Mouse (Mus musculus): ENCODE data around the gene Olfr3.

Gene Olfr3

DNA sequence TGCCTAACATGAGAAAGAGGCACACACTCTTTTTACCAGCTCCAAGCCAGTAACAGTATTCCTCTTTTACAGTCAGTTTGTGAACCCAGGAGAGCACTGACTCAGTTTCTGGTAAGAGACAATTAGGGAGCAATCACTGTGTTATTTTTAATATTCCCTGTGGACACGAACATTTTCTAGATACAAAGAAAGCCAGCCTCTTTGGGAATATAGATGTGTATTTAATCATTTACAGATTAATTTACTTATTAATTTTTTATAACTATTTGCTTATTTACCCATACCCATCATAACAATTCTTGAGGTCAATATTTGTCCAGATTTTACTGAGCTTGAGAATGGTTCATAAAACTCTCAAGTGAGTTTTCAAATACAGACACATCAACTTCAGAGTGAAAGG, at the start of gene Olfr3:
TSS of gene Olfr3 (minus strand) at position 101 of the 400 bp plus-strand sequence.
- DNase-seq (ENCODE audit: low spot score in 2 of 2) = no peak

DNA sequence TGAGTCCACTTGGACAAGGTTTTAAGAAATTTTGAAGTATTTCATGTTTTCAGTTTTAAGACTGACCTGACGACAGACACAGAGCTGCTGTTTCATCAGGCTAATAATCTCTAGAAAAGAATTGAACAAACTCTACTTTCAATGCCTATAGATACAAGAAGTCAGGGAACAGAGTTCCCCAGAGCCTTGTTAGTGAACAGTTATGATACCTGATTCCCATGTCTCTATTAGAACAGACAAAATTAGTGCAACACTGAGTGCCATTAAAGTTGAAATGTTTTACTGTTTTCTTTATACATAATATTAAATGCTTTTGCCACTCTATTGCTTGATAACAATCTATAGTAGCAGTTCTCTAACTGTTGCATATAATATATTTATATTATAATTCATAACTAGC, 45.7 kb upstream of the Olfr3 start, which contains the start of gene Olfr351:
TSS of gene Olfr351 (minus strand) at position 101 of the 400 bp plus-strand sequence.
- no peak for DNase-seq (ENCODE audit: low spot score in 2 of 2)

DNA sequence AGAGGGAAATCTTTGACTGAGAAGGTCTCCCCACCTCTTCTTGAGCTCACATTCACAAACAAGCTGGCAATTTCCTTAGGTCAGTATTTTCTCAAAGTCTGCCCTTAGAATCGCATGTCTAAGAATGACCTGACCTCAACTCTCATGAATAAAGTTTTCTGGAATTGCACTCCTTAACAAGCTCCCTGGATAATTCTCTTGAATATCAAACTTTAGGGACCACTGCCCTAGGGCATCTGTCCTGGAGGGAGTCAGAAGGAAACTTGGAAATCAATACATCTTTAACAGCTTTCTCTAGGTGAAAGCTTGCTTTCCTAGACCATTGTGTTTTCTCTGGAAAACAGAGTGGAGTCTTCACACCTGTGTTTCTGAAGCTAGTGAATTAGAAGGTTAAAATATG, 29.2 kb upstream of the Olfr3 start, which contains the start of gene Olfr350:
TSS of gene Olfr350 (plus strand) at position 301 of the 400 bp plus-strand sequence.
- DNase-seq (ENCODE audit: low spot score in 2 of 2) = no peak

DNA sequence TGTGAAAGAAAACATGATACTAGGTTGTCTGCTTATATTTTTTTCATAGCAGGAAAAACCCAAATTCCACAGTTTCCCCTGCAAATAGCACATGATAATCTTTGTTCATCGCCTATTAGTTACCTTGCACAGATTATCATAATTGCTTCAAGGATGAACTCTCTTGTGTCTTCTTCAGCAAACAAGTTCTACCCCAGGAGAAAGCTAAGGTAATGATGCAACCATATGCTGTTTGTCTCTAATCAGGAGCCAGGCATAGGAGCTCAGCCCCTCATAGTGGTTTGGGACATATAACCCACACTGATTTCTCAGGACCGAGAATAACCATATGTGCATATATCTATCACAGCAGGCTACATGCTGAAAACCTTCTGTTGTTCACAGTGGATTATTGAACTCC, 26.6 kb downstream of the Olfr3 start, which contains the start of gene Olfr50:
TSS of gene Olfr50 (plus strand) at position 301 of the 400 bp plus-strand sequence.
- no peak for DNase-seq (ENCODE audit: low spot score in 2 of 2)

DNA sequence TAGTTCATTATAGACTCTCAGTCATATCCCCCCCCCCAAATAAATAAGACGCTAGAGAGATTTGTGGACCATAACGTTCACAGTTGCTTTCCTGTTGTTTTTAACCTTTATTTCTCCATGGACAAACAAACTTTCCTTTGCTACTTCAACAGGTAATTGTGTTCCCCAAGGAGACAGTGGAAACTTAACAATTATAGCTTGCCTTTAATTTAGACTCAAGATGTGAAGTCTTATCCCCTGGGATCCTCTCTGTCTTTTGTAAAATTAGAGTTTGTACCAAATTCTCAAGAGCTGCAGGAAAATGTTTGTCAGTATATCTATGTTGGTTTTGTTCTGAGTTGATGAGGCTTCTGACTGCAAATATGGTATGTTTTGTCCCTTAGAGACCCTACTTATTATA, 32.9 kb downstream of the Olfr3 start, which contains the start of gene Olfr348:
TSS of gene Olfr348 (plus strand) at position 301 of the 400 bp plus-strand sequence.
- no peak for DNase-seq (ENCODE audit: low spot score in 2 of 2)

Measured in spleen, postnatal 14 days (tissue).